Comparison of ENCODE assay signal across 7 mouse cellular contexts in genomic region chr4:116507425-116508218, GRCm38 (mm10). TPM values are rescaled to one million over a fixed set of nuclear protein-coding genes. Genes with fewer than 3 reads are reported as not detected.
DNase-seq lines count a peak whose midpoint lies in the region; ATAC-seq lines count a peak whose summit lies in the region.

TSS of gene Ipp (plus strand) at chr4:116507549.

- H3K27me3 ChIP-seq in intestine, embryonic 15.5 days (replicated peaks) = no peaks in the 10 kb centered on the region
- H3K27me3 ChIP-seq in midbrain, embryonic 10.5 days (ENCODE audit: low read depth, poor library complexity, severe bottlenecking) = no peaks in the 10 kb centered on the region

- intact Hi-C loops in gastrocnemius, postnatal 36 days (cut with DNase I) = loop anchor here (5.0 kb wide), 1 partner anchor 45 kb away; the partner anchor contains the start of gene Mast2
- intact Hi-C loops in left cerebral cortex, postnatal 25 days (cut with DNase I) = loop anchor here (2.0 kb wide), 1 partner anchor 43 kb away; the partner anchor contains the start of gene Mast2

- ATAC-seq in intestine, embryonic 15.5 days = peak; percentile 99

- H3K9me3 ChIP-seq in intestine, embryonic 15.5 days = no peaks in the 10 kb centered on the region
- H3K9me3 ChIP-seq in midbrain, embryonic 10.5 days (replicated peaks) = no peaks in the 10 kb centered on the region

- H3K36me3 ChIP-seq in intestine, embryonic 15.5 days = no peaks in the 10 kb centered on the region
- H3K36me3 ChIP-seq in midbrain, embryonic 10.5 days = peaks cover 21% of the 10 kb centered on the region

- peak within 1 kb of the TSS; percentile 67 for H3K4me2 ChIP-seq in intestine, embryonic 15.5 days (replicated peaks)

- H3K9ac ChIP-seq in intestine, embryonic 15.5 days = peak within 1 kb of the TSS; percentile 59

- DNase-seq in adrenal gland, adult 2 months = peak; percentile 97
- peak; percentile 92 for DNase-seq in embryo, embryonic 11.5 days (ENCODE audit: low read depth, low spot score)
- DNase-seq in gastrocnemius, postnatal 36 days = peak; percentile 87 to 89
- peak; percentile 95 to 98 for DNase-seq in left cerebral cortex, postnatal 25 days (ENCODE audit: low spot score in 2 of 2)
- DNase-seq in midbrain, embryonic 10.5 days (ENCODE audit: low spot score) = peak; percentile 95
- DNase-seq in right cerebral cortex, postnatal 4 days = peak; percentile 96

- H3K4me1 ChIP-seq in intestine, embryonic 15.5 days (replicated peaks) = no peaks in the 10 kb centered on the region
- H3K4me1 ChIP-seq in midbrain, embryonic 10.5 days = peaks cover 20% of the 10 kb centered on the region

- H3K4me3 ChIP-seq in intestine, embryonic 15.5 days (replicated peaks) = peak within 1 kb of the TSS; percentile 51
- H3K4me3 ChIP-seq in midbrain, embryonic 10.5 days = peak within 1 kb of the TSS; percentile 69

- H3K27ac ChIP-seq in intestine, embryonic 15.5 days = peak within 1 kb of the TSS; percentile 92
- peak within 1 kb of the TSS; percentile 93 for H3K27ac ChIP-seq in midbrain, embryonic 10.5 days (replicated peaks)

- WGBS in intestine, embryonic 15.5 days = under 1% methylated on average over 55 of the region's 55 CpGs
- WGBS in midbrain, embryonic 10.5 days = under 1% methylated on average over 54 of the region's 55 CpGs

RNA-seq across cellular contexts. Expression of gene Ipp, which starts in this region (rescaled TPM):
- 10 to 100 TPM in 1 of 2 experiments, 1 to 10 TPM in 1; 9.7 to 17.0 TPM for total RNA-seq in adrenal gland, adult 2 months (2021)
- 0.48 and 0.51 TPM in 2 replicates for polyA plus RNA-seq in adrenal gland, adult 2 months (2012; rRNA removed)
- total RNA-seq in gastrocnemius, postnatal 36 days (2021) = 10 to 100 TPM; 13.8 to 14.6 TPM
- 15.7 and 16.5 TPM in 2 replicates for polyA plus RNA-seq in intestine, embryonic 15.5 days (2015; fragmentation: Nextera tagmentation; extraction: Ambion mirVana)
- 10 to 100 TPM; 18.9 to 20.1 TPM for total RNA-seq in left cerebral cortex, postnatal 25 days (2021)
- polyA plus RNA-seq in midbrain, embryonic 10.5 days (2016; fragmentation: Nextera tagmentation; extraction: Ambion mirVana) = 16.3 and 18.0 TPM in 2 replicates

Comparison
In these comparisons a context has a peak if more than half of its experiments do, and no peak if none do; other contexts are left out.
1. Peak in every context shown above with its lines: DNase-seq, ATAC-seq, H3K4me3 ChIP-seq and H3K27ac ChIP-seq.
2. RNA of gene Ipp (polyA plus RNA-seq): 15.7 to 16.5 TPM in intestine, embryonic 15.5 days and 16.3 to 18.0 TPM in midbrain, embryonic 10.5 days; 0.48 to 0.51 TPM in adrenal gland, adult 2 months; every median in the first group is over 10 times any median in the second.